Mouse (Mus musculus) liver, postnatal 0 days (tissue): ENCODE results near the gene Ryr3. TPM values are rescaled to one million over a fixed set of nuclear protein-coding genes. Genes with fewer than 3 reads are reported as not detected.

Experiments
- ATAC-seq: fragments of 200-750 bp; cut with Nextera tagmentation; 2 replicates; pipeline ENCODE4 v1.8.0; 2017; ENCODE audit warnings: mild to moderate bottlenecking, moderate library complexity
- DNase-seq: peaks from one replicate; pipeline ENCODE4 v3.0.0-alpha.2; 2016
- H3K27ac ChIP-seq: fragments of 300-500 bp; sonication (generic); 2 replicates; pipeline ENCODE4 v1.5.1; 2014; ENCODE audit warnings: antibody characterized with exemption, moderate library complexity, mild to moderate bottlenecking, low read depth
- H3K27me3 ChIP-seq: fragments of 300-500 bp; sonication (generic); 2 replicates; pipeline ENCODE4 v1.6.1; 2014; ENCODE audit warnings: low read length, control low read depth, mixed read lengths; ENCODE audit not compliant: insufficient read depth
- H3K36me3 ChIP-seq: fragments of 300-500 bp; sonication (generic); replicated peaks from 2 replicates; pipeline ENCODE4 v1.6.1; 2014; ENCODE audit warnings: mild to moderate bottlenecking, control low read depth, low read length, moderate library complexity, mixed read lengths; ENCODE audit not compliant: insufficient read depth
- H3K4me1 ChIP-seq: fragments of 300-500 bp; sonication (generic); 2 replicates; pipeline ENCODE4 v1.6.1; 2014; ENCODE audit warnings: antibody characterized with exemption, mild to moderate bottlenecking, control low read depth; ENCODE audit not compliant: insufficient read depth
- H3K4me2 ChIP-seq: fragments of 300-500 bp; sonication (generic); 2 replicates; pipeline ENCODE4 v1.6.1; 2014; ENCODE audit warnings: low read depth, mild to moderate bottlenecking, low read length, moderate library complexity, mixed read lengths
- H3K4me3 ChIP-seq: fragments of 300-500 bp; sonication (generic); 2 replicates; pipeline ENCODE4 v1.5.1; 2014; ENCODE audit warnings: low read depth, low read length
- H3K9ac ChIP-seq: fragments of 300-500 bp; sonication (generic); replicated peaks from 2 replicates; pipeline ENCODE4 v1.6.1; 2014; ENCODE audit warnings: mild to moderate bottlenecking, moderate library complexity
- H3K9me3 ChIP-seq: fragments of 300-500 bp; sonication (generic); 2 replicates; pipeline ENCODE4 v1.6.1; 2016; ENCODE audit warnings: mild to moderate bottlenecking, control low read depth, low read length, mixed read lengths
- CTCF ChIP-seq: sonication (generic); IDR thresholded peaks from 2 replicates; pipeline ENCODE4 v1.5.1; 2016; ENCODE audit warnings: antibody characterized with exemption, low read depth
- EP300 ChIP-seq: IDR thresholded peaks from 2 replicates; pipeline ENCODE4 v1.6.1; 2016; ENCODE audit warnings: antibody characterized with exemption, low read depth, mild to moderate bottlenecking
- WGBS: fragments of 180-500 bp; shearing (Covaris S2); extraction: QIAGEN DNeasy Blood & Tissue Kit; methylation state at CpG from one replicate; pipeline ENCODE4 v1.1.7; 2014; ENCODE audit not compliant: insufficient replicate concordance; 5-methylcytosine and 5-hydroxymethylcytosine counted together
- polyA plus RNA-seq: library from polyadenylated mRNA; unstranded; fragments of >200 nt; fragmentation: Nextera tagmentation; extraction: Ambion mirVana; gene quantifications from 2 replicates; pipeline ENCODE4 v1.2.1, GENCODE M21; 2015

Gene Ryr3
- polyA plus RNA-seq, 1 experiment from 2014 or later = not detected

DNA sequence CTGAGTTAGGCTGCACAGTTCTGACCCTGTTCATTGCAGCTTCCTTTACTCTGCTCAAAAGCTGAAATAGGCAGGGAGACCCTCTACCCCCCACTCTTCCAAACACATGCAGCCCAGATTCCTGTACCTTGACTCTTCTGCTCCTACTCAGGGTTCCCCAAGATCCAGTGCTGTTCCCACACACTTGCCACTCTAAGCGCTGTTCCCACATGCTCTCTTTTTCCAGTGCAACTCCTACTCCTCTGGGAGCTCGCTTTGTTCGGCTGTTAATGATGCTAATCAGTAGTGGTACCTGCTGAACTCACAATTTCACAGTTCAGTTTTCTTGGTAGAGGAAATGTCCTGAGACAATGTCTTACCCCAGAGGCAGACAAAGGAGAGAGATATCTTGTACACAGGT, 6.9 kb downstream of the Ryr3 start:
- no peak overlapping the region for H3K4me3 ChIP-seq
- WGBS = 77% methylated on average over 3 of the region's 3 CpGs
- H3K36me3 ChIP-seq = no peaks in the 10 kb centered on the region
- H3K27ac ChIP-seq = no peak overlapping the region
- DNase-seq (no peak), ATAC-seq (no peak)
- H3K4me2 ChIP-seq = no peak overlapping the region
- H3K4me1 ChIP-seq = no peaks in the 10 kb centered on the region
- no peaks in the 10 kb centered on the region for H3K27me3 ChIP-seq
- H3K9ac ChIP-seq = no peak overlapping the region
- H3K9me3 ChIP-seq = no peaks in the 10 kb centered on the region
- no peak for TF ChIP-seq EP300
- no peak for TF ChIP-seq CTCF

GRCm38 (mm10) chr2:113209263-113209662, 7.6 kb downstream of the Ryr3 start:
- DNase-seq (no peak), ATAC-seq (no peak)
- WGBS = 75% methylated on average over 9 of the region's 9 CpGs
- Histone ChIP-seq H3K27ac (no peak overlapping the region), H3K9ac (no peak overlapping the region), H3K27me3 (no peaks in the 10 kb centered on the region), H3K4me1 (no peaks in the 10 kb centered on the region), H3K36me3 (no peaks in the 10 kb centered on the region), H3K9me3 (no peaks in the 10 kb centered on the region), H3K4me3 (no peak overlapping the region), H3K4me2 (no peak overlapping the region)
- TF ChIP-seq EP300 (no peak), CTCF (no peak)

- Histone ChIP-seq H3K4me2 (no peak overlapping the region), H3K9ac (no peak overlapping the region), H3K4me3 (no peak overlapping the region), H3K27ac (no peak overlapping the region), H3K36me3 (no peaks in the 10 kb centered on the region), H3K4me1 (no peaks in the 10 kb centered on the region), H3K27me3 (no peaks in the 10 kb centered on the region), H3K9me3 (no peaks in the 10 kb centered on the region)
- DNase-seq = no peak
- WGBS = 69% methylated on average over 6 of the region's 6 CpGs
- ATAC-seq = no peak
- no peak for TF ChIP-seq EP300
- TF ChIP-seq CTCF = no peak
These were observed 14.0 kb downstream of the Ryr3 start for GRCm38 (mm10) chr2:113202857-113203256.

DNA sequence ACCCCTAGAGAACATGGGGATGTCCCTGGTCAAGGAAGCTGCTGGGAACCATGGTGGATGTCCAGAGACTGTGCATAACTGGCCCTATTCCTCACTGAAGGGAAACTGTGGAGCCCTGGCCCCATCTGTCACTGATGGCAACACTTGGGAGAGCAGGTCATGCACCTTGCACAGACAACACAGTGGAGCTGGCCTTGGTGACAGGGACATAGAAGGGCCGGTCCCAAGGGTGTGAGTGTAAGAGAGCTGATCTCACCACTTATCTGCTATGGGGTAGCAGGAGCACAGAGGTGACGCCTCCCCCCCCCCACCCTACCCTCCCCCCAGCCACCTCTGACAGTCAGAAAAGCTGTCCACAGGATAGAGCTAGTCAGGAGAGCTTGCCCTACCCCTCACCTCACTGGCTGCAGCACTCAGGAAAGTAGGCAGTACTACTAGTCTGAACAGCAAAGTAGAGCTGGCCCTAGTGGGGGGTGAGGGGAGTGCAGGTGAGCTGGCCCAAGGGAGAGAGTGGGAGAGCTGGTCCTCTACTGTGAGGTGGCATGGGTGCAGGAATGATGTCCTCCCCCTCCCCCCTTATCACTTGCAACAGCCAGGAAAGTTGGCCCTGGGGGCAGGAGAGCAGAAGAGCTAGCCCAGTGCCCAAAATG, 17.7 kb downstream of the Ryr3 start:
- 63% methylated on average over 2 of the region's 2 CpGs for WGBS
- no peak overlapping the region for H3K4me2 ChIP-seq
- H3K9me3 ChIP-seq = no peaks in the 10 kb centered on the region
- no peak overlapping the region for H3K9ac ChIP-seq
- DNase-seq = no peak
- no peak overlapping the region for H3K4me3 ChIP-seq
- H3K36me3 ChIP-seq = no peaks in the 10 kb centered on the region
- no peaks in the 10 kb centered on the region for H3K4me1 ChIP-seq
- ATAC-seq = no peak
- TF ChIP-seq CTCF = no peak
- no peak for TF ChIP-seq EP300
- no peak overlapping the region for H3K27ac ChIP-seq
- H3K27me3 ChIP-seq = no peaks in the 10 kb centered on the region

DNA sequence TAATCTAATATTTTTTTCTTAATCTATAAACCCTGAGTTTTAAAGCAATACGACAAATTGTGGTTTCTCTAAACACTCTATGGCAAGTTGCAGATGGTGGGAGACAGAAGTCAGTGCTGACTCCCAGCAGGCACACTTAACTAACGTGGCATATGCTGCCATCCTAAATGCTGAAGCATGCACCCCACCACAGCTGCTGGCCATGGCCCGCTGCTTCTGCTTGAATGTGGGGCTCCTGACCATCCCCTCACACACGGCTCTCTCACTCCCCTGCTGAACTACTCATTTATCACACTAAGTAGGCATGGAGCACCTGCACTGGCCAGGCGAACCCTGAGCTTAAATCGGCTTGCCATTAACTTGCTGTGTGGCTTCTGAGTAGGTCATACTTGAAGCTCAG, 29.7 kb downstream of the Ryr3 start:
- 71% methylated on average over 6 of the region's 6 CpGs for WGBS
- no peak overlapping the region for H3K9ac ChIP-seq
- no peaks in the 10 kb centered on the region for H3K27me3 ChIP-seq
- no peak overlapping the region for H3K4me2 ChIP-seq
- no peak overlapping the region for H3K27ac ChIP-seq
- no peaks in the 10 kb centered on the region for H3K36me3 ChIP-seq
- DNase-seq (no peak), ATAC-seq (no peak)
- H3K4me3 ChIP-seq = no peak overlapping the region
- H3K9me3 ChIP-seq = no peaks in the 10 kb centered on the region
- no peaks in the 10 kb centered on the region for H3K4me1 ChIP-seq
- TF ChIP-seq EP300 (no peak), CTCF (no peak)

GRCm38 (mm10) chr2:113181701-113182100, 35.2 kb downstream of the Ryr3 start:
- no peaks in the 10 kb centered on the region for H3K27me3 ChIP-seq
- no peaks in the 10 kb centered on the region for H3K36me3 ChIP-seq
- DNase-seq = no peak
- no peak overlapping the region for H3K27ac ChIP-seq
- H3K4me3 ChIP-seq = no peak overlapping the region
- H3K9me3 ChIP-seq = no peaks in the 10 kb centered on the region
- H3K4me2 ChIP-seq = no peak overlapping the region
- TF ChIP-seq CTCF (no peak), EP300 (no peak)
- ATAC-seq = no peak
- no peak overlapping the region for H3K9ac ChIP-seq
- 62% methylated on average over 5 of the region's 5 CpGs for WGBS
- no peaks in the 10 kb centered on the region for H3K4me1 ChIP-seq

GRCm38 (mm10) chr2:113178047-113178446, 38.8 kb downstream of the Ryr3 start:
- no peak overlapping the region for H3K4me3 ChIP-seq
- H3K4me2 ChIP-seq = no peak overlapping the region
- no peaks in the 10 kb centered on the region for H3K4me1 ChIP-seq
- TF ChIP-seq CTCF = no peak
- TF ChIP-seq EP300 = no peak
- no peaks in the 10 kb centered on the region for H3K36me3 ChIP-seq
- H3K9me3 ChIP-seq = no peaks in the 10 kb centered on the region
- no peak overlapping the region for H3K9ac ChIP-seq
- no peak for DNase-seq
- no peak overlapping the region for H3K27ac ChIP-seq
- no peak for ATAC-seq
- H3K27me3 ChIP-seq = no peaks in the 10 kb centered on the region
